Mouse (Mus musculus): ENCODE measurements around the gene Allc. TPM values are rescaled to one million over a fixed set of nuclear protein-coding genes. Genes with fewer than 3 reads are reported as not detected.

Gene Allc
- total RNA-seq, 2 experiments from 2014 or later: 1.00 to 1.2 TPM

DNA sequence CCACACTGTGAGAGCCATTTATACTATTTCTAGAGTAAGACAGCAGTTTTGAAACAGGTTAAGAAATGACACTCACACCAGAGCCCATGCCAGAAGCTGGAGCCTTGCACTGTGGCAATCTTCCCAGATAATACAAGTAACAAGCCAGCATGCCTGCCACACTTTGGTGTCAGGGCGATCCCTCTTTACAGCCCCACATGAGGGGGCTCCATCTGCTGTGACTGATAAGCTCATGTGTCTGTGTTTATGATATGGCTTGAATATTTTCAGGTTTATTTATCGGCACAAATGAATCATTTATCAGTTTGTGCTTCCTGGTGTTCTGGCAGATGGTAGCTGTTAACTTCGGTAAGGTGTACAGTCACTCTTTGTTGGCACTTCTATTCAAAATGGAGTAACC is 4.2 kb downstream of the Allc start:
- no peak for TF ChIP-seq CTCF (IDR thresholded peaks at IDR 0.05)
- intact Hi-C loops (cut with DNase I): no loop called here
- Histone ChIP-seq H3K27ac (no peak overlapping the region), H3K4me3 (no peak overlapping the region)
- DNase-seq (ENCODE audit: extremely low spot score in 1 of 2, low spot score in 2 of 2): no peak

DNA sequence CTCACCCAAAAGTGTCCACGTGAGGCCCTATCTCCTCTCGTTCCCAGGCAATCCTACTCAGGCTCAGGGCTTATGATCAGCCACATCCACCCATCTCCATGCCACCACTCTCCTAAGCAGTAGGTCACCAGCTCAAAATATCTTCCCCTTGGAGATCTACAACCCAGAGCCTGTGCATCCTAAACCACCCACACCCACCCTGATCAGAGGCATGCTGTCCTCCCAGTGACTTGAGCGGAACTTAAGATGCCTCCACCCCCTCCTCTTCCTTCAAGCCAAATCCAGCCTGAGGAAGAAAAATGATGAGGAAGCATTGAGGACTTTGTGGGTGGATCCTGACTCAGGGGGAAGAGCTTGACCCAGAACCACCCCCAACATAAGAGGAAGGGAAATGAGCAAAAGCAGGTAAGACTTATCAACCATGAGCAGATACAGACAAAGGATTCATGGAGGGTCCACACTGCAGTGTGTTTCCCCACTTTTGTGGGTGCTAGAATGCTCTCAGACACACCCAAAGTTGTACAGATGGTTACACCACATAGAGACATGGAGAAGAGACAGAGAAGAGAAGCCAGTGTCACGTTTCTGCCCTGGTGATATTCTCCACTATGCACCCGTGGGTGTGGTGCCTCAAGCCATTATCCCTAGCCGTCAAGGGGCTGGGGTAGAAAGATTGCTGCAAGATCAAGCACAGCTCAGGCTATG is 6.8 kb downstream of the Allc start:
- intact Hi-C loops (cut with DNase I): no loop called here
- no peak for DNase-seq (ENCODE audit: extremely low spot score in 1 of 2, low spot score in 2 of 2)

DNA sequence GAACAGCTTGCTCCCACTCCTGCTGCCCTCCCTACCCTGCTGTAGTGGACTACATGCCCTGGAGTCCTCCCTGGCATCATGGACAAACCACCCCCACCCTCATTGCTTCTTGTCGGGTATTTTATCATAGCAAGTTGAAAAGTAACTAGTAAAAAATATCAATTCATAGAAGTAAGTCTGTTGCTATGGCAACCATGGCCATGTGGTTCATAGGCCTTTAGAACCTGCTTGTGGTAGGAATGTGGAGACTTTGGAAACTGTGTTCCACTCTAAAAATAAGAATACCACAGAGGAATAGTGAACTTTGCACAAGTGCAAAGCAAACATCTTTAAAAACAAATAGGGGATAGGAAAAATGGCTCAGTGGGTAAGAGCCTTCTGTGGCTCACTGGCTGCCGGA is 10.1 kb downstream of the Allc start:
- intact Hi-C loops (cut with DNase I): no loop called here
- H3K27ac ChIP-seq: no peak overlapping the region
- no peak for DNase-seq (ENCODE audit: extremely low spot score in 1 of 2, low spot score in 2 of 2)
- H3K4me3 ChIP-seq: no peak overlapping the region
- TF ChIP-seq CTCF (IDR thresholded peaks at IDR 0.05): no peak

More for the DNA sequence above, 6.8 kb downstream of the Allc start:
- no peak overlapping the region for H3K4me3 ChIP-seq
- no peak for TF ChIP-seq CTCF (IDR thresholded peaks at IDR 0.05)
- no peak overlapping the region for H3K27ac ChIP-seq

DNA sequence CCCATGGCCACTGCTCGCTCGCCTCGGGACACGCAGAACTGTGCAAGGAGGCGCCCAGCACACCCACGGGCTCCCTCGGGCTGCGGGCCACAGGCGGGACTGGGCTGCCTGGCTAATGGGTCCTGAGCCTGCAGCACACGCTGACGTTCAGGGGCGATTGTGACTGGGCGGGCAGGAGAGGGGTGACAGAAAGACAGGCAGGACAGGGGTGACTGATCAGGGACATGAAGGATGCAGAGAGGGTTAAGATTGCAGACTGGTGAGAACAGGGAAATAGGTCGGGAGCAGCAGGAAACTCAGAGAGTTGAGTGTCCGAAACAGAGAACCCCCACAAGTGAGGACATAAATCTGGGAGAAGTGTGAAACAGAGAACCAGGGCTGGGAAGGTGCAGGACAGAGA is 30.0 kb downstream of the Allc start, which contains the start of gene Dcdc2c:
Gene Dcdc2c, minus strand, starts transcription at position 101 of the 400 bp plus-strand sequence.
- intact Hi-C loops (cut with DNase I): no loop called here
- DNase-seq (ENCODE audit: extremely low spot score in 1 of 2, low spot score in 2 of 2): no peak
- no peak within 1 kb of the TSS for H3K4me3 ChIP-seq
- H3K27ac ChIP-seq: no peak within 1 kb of the TSS
- no peak for TF ChIP-seq CTCF (IDR thresholded peaks at IDR 0.05)

- DNase-seq (ENCODE audit: extremely low spot score in 1 of 2, low spot score in 2 of 2): no peak
- no peak overlapping the region for H3K4me3 ChIP-seq
- intact Hi-C loops (cut with DNase I): no loop called here
- H3K27ac ChIP-seq: no peak overlapping the region
- no peak for TF ChIP-seq CTCF (IDR thresholded peaks at IDR 0.05)
Measured at GRCm38 (mm10) chr12:28551775-28552174, 30.5 kb downstream of the Allc start.

DNA sequence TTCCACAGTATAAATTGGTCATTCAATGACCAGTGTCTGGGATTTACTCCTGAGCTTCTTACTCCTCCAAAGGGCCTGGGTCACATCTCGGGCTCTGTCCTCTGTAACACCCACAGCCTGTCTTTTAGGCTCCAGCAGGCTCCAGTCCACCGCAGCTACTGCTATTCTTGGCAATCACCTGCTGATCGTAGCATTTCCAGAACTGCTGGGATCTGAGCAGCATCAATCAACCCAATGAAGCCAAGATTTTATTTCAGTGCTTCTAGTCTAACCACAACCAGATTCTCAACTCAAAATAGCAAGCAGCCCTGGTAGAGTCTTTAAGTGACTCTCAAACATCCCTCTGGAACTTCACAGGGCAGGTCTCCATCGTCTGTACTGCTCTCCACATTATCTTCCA is 33.4 kb downstream of the Allc start:
- intact Hi-C loops (cut with DNase I): no loop called here

GRCm38 (mm10) chr12:28514264-28514775 is 68.0 kb downstream of the Allc start:
- no peak overlapping the region for H3K27ac ChIP-seq
- intact Hi-C loops (cut with DNase I): no loop called here
- no peak for DNase-seq (ENCODE audit: extremely low spot score in 1 of 2, low spot score in 2 of 2)
- H3K4me3 ChIP-seq: no peak overlapping the region
- no peak for TF ChIP-seq CTCF (IDR thresholded peaks at IDR 0.05)

More for the DNA sequence above, 33.4 kb downstream of the Allc start:
- Histone ChIP-seq H3K4me3 (no peak overlapping the region), H3K27ac (no peak overlapping the region)
- no peak for TF ChIP-seq CTCF (IDR thresholded peaks at IDR 0.05)
- no peak for DNase-seq (ENCODE audit: extremely low spot score in 1 of 2, low spot score in 2 of 2)

GRCm38 (mm10) chr12:28509699-28510280 is 72.5 kb downstream of the Allc start:
- no peak for TF ChIP-seq CTCF (IDR thresholded peaks at IDR 0.05)
- DNase-seq (ENCODE audit: extremely low spot score in 1 of 2, low spot score in 2 of 2): no peak
- Histone ChIP-seq H3K4me3 (no peak overlapping the region), H3K27ac (no peak overlapping the region)
- intact Hi-C loops (cut with DNase I): no loop called here

Other genes starting within 250 kb of the Allc start
- gene Dcdc2c, start 30.1 kb downstream of the Allc start, total RNA-seq (2021): 1 to 10 TPM in 1 of 2 experiments, under 1 TPM in 1; 0.97 to 1.1 TPM
- gene Colec11, start 40.9 kb upstream of the Allc start, total RNA-seq (2021): under 1 TPM; 0.63 to 0.65 TPM
- 100 to 1,000 TPM; 246 to 270 TPM for gene Rps7, start 53.4 kb upstream of the Allc start, total RNA-seq (2021)
- 10 to 100 TPM; 13.4 to 13.6 TPM for gene Rnaseh1, start 67.1 kb upstream of the Allc start, total RNA-seq (2021)
- 10 to 100 TPM; 32.2 to 33.0 TPM for gene Adi1, start 92.7 kb upstream of the Allc start, total RNA-seq (2021)
- gene Trappc12, start 167.9 kb upstream of the Allc start, total RNA-seq (2021): 10 to 100 TPM; 61.4 to 63.0 TPM
- gene Eipr1, start 169.3 kb upstream of the Allc start, total RNA-seq (2021): 10 to 100 TPM; 64.0 to 65.1 TPM

All from left cerebral cortex, adult 2 months (tissue).